25 mouse cellular contexts compared by ENCODE assay signal in genomic region chr8:116707496-116707895, GRCm38 (mm10).
"Had no signal": no experiment of that assay in that cellular context is flagged by ENCODE, and none has a peak within 500 bp of the region (broad histone marks: within the 10 kb centered on the region; RNA-seq: fewer than 3 reads in every experiment).

No protein-coding gene starts in this region.

- H3K27ac ChIP-seq: embryonic facial prominence, embryonic 10.5 days; embryonic facial prominence, embryonic 12.5 days; embryonic facial prominence, embryonic 13.5 days; embryonic facial prominence, embryonic 15.5 days; forebrain, embryonic 10.5 days; forebrain, embryonic 12.5 days; forebrain, embryonic 13.5 days; forebrain, embryonic 15.5 days; gastrocnemius, adult 2 months; heart, embryonic 10.5 days had no signal

- DNase-seq: cerebellum, adult 9-10 months; cerebellum, adult 9-11 months; cerebellum, postnatal 14 days; cerebellum, postnatal 25 days; cerebellum, postnatal 36 days; embryo, embryonic 11 days; forebrain, postnatal 0 days; gastrocnemius, adult 2 months; gastrocnemius, postnatal 10 days; gastrocnemius, postnatal 14 days; gastrocnemius, postnatal 25 days; gastrocnemius, postnatal 36 days; heart, adult 18-20 months had no signal

- ATAC-seq: forebrain, embryonic 13.5 days; forebrain, embryonic 14.5 days; forebrain, embryonic 15.5 days; forebrain, embryonic 16.5 days; forebrain, postnatal 0 days had no signal

- H3K4me1 ChIP-seq: embryonic facial prominence, embryonic 10.5 days; embryonic facial prominence, embryonic 12.5 days; embryonic facial prominence, embryonic 13.5 days; embryonic facial prominence, embryonic 15.5 days; forebrain, embryonic 10.5 days; forebrain, embryonic 12.5 days; forebrain, embryonic 13.5 days; forebrain, embryonic 15.5 days; heart, embryonic 10.5 days had no signal

- H3K36me3 ChIP-seq: embryonic facial prominence, embryonic 10.5 days; embryonic facial prominence, embryonic 12.5 days; embryonic facial prominence, embryonic 13.5 days; embryonic facial prominence, embryonic 15.5 days; forebrain, embryonic 10.5 days; forebrain, embryonic 12.5 days; forebrain, embryonic 15.5 days; heart, embryonic 10.5 days had no signal

- H3K9ac ChIP-seq: embryonic facial prominence, embryonic 12.5 days; embryonic facial prominence, embryonic 13.5 days; embryonic facial prominence, embryonic 15.5 days; forebrain, embryonic 12.5 days; forebrain, embryonic 13.5 days; forebrain, embryonic 15.5 days; forebrain, postnatal 0 days had no signal

- H3K4me3 ChIP-seq: embryonic facial prominence, embryonic 10.5 days; embryonic facial prominence, embryonic 12.5 days; embryonic facial prominence, embryonic 13.5 days; embryonic facial prominence, embryonic 15.5 days; erythroblast, embryonic 14.5 days; forebrain, embryonic 10.5 days; forebrain, embryonic 12.5 days; forebrain, embryonic 13.5 days; forebrain, embryonic 15.5 days; gastrocnemius, adult 2 months; heart, embryonic 10.5 days had no signal

- H3K27me3 ChIP-seq: embryonic facial prominence, embryonic 12.5 days; embryonic facial prominence, embryonic 13.5 days; embryonic facial prominence, embryonic 15.5 days; forebrain, embryonic 12.5 days; forebrain, embryonic 13.5 days; forebrain, embryonic 15.5 days had no signal
